Mouse (Mus musculus): ENCODE measurements at regions not wholly inside any gene's neighbourhood (a gene's known extent, or its start where the extent isn't known, plus 50 kb on each side); places are given as distances from the start of the nearest gene placed in this dataset.

DNA sequence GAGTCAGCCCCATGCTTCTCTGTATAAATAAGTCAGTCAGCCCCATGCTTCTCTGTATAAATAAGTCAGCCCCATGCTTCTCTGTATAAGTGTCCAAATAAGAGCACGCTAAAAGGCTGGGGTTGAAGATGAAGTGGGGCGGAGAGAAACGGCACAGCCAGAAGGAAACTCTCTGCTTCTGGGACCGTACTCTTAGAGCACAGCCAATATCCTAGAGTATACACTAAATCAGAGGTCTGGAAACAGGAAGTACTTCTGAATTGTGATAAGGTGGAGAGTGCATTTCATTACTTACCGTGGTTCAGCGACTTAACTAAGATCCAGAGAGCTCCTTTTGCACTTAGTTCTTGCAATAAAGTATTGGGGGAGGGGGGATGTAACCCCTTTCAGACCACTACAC, 112.1 kb upstream of the Foxd3 start:
- TF ChIP-seq CTCF (IDR thresholded peaks at IDR 0.05; ENCODE audit: extremely low read depth, insufficient read depth, low read length) (no peak), POLR2A (IDR thresholded peaks at IDR 0.05; ENCODE audit: extremely low read depth, insufficient read depth, low read length) (no peak)
